Mouse (Mus musculus): ENCODE measurements around the gene Atp2a3.

Atp2a3 gene

DNA sequence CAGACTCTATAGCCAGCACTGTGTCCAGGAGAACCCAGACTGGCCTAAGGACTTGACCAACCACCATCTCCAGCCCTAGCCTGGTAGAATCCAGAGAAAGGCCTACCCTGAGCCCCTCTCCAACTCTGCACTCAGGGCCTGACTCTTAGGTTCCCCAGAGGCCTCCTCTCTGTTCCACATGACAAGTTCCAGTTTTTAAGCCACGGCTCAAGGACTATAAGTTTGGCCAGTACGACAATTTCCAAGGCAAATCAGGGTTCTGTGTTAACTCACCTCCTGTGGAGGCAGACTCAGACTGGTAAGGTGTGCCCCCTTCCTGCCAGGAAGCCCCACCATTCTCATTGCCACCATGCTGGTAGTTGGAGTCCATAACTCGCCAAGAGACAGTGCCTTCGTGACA, 6.8 kb upstream of the Atp2a3 start:
- DNase-seq (ENCODE audit: low read depth, low spot score) = no peak

- DNase-seq (ENCODE audit: low read depth, low spot score) = no peak
Measured at GRCm38 (mm10) chr11:72955339-72955974, 5.5 kb upstream of the Atp2a3 start.

GRCm38 (mm10) chr11:72957318-72957717, 3.7 kb upstream of the Atp2a3 start:
- DNase-seq (ENCODE audit: low read depth, low spot score) = no peak

DNA sequence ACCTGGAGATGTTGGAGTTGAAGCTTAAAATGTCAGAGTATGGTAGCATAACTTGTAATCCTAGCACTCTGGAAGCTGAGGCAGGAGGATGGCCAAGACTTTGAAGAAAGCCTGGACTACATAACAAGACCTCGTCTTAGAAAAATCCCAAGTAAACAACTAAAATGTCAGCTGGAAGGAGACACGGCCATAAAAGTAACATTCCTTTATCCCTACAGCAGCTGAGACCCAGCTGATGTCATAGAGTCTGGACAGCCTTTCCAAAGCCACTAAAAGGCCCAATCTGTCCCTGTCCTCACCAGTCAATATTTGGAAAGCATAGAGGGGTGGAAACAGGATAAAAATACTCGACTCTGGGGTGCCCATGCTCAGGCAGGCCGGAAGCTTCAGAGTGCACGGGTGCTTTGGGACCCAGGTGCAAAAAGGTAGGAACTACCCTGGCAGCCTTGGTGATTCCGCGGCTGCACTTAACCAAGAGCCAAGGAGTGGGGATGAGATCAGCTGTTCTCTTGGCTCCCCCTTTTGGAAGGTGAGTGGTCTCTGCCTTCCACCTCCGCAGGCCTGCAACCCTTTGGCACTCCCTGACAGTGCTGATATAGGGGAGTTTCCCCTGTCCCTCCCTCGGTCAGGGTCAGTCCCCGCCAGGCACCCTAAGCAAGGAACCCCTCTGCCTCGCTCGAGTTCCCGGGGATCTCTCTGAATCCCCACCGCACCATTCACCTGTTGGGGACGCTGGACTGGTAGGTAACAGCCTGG, 867 bp upstream of the Atp2a3 start:
- DNase-seq (ENCODE audit: low read depth, low spot score) = no peak

- DNase-seq (ENCODE audit: low read depth, low spot score) = no peak
Measured at GRCm38 (mm10) chr11:72960723-72961071, 272 bp upstream of the Atp2a3 start.

- DNase-seq (ENCODE audit: low read depth, low spot score) = no peak
Measured at GRCm38 (mm10) chr11:72962378-72962777, 1.4 kb downstream of the Atp2a3 start.

DNA sequence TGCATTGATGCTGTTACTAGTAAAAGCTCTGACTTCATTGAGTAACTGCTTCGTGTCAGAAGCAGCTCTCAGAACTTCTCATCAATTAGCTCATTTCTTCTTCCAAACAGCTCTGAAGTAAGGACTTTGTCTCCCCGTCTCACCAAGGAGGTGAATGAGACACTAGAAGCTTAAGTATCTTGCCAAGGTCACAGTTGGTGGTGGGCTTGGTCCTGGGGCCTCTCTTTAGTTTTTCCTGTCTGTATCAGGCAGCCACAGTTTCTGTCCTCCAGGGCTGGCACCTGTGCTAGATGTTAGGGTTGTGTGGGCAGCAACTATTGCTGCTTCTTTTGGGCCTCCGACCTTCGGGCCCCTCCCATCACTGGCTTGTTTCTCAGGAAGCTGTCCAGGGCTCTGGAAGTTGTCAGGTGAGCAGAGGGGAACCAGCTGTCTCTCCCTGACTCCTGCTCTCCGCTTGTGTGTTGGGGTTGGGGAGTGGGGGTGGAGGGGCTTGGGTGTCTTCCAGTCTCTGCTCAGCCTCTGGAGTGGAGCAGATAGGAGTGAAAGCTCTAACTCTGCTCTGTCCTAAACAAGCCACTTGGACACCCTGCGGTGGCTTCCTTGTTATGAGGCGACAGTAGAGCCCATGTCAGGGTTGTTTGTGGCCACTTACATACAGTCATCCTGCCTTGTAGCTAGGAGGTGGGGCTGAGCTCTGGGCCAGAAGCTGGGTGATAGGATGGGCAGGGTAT, 2.3 kb downstream of the Atp2a3 start:
- DNase-seq (ENCODE audit: low read depth, low spot score) = no peak

- DNase-seq (ENCODE audit: low read depth, low spot score) = no peak
Measured at GRCm38 (mm10) chr11:72963789-72964294, 2.9 kb downstream of the Atp2a3 start.

DNA sequence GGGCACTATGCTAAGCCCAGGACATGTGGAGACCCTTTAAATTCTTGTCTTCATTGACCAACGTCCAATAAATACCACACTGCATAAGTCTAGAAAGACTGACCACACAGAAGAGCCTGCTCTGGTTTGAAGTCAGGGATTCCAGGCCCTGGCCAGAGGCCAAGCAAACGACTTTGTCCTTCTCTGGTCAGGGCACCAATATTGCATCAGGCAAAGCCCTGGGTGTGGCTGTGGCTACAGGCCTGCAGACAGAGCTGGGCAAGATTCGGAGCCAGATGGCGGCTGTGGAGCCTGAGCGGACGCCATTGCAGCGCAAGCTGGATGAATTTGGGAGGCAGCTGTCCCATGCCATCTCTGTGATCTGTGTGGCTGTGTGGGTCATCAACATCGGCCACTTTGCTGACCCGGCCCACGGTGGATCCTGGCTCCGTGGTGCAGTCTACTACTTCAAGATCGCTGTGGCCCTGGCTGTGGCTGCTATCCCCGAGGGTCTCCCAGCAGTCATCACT, 14.1 kb downstream of the Atp2a3 start:
- DNase-seq (ENCODE audit: low read depth, low spot score) = no peak

- no peak for DNase-seq (ENCODE audit: low read depth, low spot score)
Measured at GRCm38 (mm10) chr11:72982516-72982915, 21.5 kb downstream of the Atp2a3 start.

DNA sequence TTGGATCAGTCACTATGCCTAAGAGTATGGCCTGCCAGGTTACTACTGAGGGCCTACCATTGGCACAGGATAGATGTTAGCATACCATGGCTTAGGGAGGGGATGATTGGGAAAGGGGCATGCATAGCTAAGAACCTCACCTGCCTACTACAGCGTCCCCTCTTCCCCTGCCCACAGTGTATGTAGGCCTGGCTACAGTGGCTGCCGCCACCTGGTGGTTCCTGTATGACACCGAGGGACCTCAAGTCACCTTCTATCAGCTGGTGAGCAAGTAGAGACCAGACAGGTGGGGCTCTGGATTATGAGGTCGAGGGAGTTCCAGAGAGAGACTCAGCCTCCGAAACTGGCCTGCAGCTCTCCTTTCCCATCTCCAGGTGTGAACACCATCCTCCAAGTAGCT, 22.3 kb downstream of the Atp2a3 start:
- DNase-seq (ENCODE audit: low read depth, low spot score) = no peak

DNA sequence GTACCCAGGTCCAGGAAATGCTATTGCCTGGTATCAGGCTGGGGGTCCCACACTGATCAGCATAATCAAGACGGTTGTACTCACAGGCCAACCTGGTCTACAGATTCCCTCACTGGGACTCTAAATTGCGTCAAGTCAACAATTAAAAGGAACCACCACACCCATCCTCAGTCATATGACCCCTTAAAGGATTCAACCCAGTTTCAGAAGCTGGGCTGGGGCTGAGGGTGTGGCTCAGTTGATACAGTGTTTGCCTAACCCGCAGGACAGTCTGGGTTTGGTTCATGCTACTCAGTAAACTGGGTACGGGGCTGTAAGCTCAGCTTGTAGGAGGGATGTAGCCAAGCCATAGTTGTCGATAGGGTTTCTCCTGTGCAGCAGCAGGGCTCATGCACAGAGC, 25.8 kb downstream of the Atp2a3 start:
- DNase-seq (ENCODE audit: low read depth, low spot score) = no peak

- no peak for DNase-seq (ENCODE audit: low read depth, low spot score)
Measured at GRCm38 (mm10) chr11:72987234-72987633, 26.3 kb downstream of the Atp2a3 start.

GRCm38 (mm10) chr11:72987807-72988206, 26.8 kb downstream of the Atp2a3 start:
- no peak for DNase-seq (ENCODE audit: low read depth, low spot score)

- no peak for DNase-seq (ENCODE audit: low read depth, low spot score)
Measured at GRCm38 (mm10) chr11:72989044-72989443, 28.1 kb downstream of the Atp2a3 start.

DNA sequence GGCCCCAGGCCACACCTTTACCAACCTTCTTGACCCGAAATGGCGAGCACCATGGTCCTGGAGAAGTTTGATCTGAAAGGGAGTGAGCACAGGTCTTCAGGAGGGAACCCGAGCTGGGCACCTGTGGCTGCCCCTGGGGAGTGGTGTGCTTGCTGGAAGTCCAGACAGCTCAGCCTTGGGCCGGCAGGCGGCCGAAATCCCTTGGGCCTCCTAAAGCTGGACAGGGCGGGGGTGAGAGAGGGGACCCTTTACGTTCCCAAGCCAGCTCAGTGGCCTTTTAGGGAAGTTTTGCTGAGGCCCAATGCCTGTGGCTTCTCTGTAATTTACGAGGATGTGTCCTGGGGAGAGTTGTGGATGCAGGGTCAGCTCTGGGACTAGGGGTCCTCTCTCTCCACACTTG, 29.7 kb downstream of the Atp2a3 start:
- DNase-seq (ENCODE audit: low read depth, low spot score) = no peak

DNA sequence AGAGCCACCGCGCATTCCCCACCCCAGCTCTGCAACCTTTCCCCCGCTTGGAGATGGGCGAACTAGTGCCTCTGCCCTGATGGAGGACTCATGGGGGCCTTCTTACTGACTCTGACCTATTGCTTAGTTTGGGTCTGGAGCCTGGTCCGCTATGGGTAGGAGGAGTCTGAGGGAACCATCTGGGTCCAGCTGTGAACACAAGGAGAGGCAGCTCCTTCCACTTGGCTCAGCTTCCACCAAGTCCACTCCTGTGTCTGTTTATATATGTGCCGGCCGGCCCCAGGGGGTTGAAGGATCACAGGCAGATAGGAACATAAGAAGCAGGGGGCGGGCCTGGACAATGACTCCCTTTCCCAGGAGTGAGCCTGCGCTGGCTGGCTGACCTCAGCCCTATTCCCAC, 31.0 kb downstream of the Atp2a3 start:
- no peak for DNase-seq (ENCODE audit: low read depth, low spot score)

- no peak for DNase-seq (ENCODE audit: low read depth, low spot score)
Measured at GRCm38 (mm10) chr11:72996346-72996745, 35.4 kb downstream of the Atp2a3 start.

GRCm38 (mm10) chr11:72996781-72997180, 35.8 kb downstream of the Atp2a3 start:
- no peak for DNase-seq (ENCODE audit: low read depth, low spot score)

DNA sequence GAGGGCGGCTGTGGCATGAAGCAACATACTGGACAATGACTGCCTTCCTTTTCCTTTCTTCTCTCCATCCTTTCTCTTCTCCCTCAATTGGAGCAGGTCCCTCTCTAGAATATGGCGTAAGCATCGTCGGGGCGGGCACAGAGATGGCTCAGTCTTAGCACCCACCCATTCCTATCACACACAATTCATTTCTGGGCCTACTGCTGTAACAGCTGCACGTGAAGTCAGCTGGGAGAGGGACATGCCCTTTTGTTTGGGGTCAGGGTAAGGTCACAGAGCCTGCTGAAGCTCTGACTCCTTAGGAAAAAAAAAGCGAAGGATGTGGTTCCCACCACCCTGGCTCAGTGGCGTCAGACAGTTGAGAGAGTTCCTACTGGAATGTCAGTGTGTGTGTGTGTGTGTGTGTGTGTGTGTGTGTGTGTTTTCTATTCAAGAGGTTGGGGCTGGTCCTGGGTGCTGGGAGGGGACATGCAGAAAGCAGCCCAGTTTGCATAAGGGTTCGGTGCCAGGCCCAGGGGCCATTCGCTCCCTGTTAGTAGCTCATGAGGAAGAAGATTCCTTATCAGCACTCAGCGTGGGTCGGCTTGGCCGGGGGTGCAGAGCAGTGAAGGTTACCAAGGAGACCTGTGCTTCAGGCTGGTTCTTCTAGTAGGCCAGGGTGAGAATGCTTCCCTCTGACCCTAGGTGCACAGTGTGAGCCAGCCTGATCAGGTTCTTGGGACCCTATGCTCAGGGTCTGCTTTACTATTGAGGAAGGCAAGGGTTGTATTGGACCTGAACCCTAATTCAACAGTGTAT, 36.8 kb downstream of the Atp2a3 start:
- DNase-seq (ENCODE audit: low read depth, low spot score) = no peak

DNA sequence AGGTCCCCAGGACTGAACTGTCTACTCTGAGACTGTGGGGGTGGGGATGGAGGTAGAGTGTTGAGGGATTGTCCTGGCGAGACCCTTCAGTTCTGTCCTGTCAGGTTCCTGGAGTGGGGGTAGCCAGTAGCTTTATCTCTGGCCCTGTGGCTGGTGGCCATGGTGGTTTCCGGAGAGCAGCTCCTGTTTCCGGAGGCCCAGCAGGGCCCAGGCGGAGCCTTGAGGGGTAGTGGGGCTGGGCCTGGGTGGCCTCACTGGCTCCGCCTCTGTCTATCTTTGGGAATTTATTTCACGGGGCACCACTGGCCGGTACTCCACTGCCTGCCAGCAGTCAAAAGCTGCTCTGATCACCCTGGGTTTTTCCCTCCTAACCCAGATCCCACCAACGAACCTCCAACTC, 37.8 kb downstream of the Atp2a3 start, which contains the start of gene P2rx1:
P2rx1 (plus strand) TSS at position 333 of the 400 bp plus-strand sequence.
- DNase-seq (ENCODE audit: low read depth, low spot score) = no peak
